Mouse (Mus musculus) left cerebral cortex, adult 2 months (tissue): ENCODE measurements at regions not wholly inside any gene's neighbourhood (a gene's known extent, or its start where the extent isn't known, plus 50 kb on each side); places are given as distances from the start of the nearest gene placed in this dataset.

Source experiments
- DNase-seq, 2 experiments: peaks; one replicate each; pipeline ENCODE4 v3.0.0; 2021 to 2022; ENCODE audit warnings: low spot score in 2 of 2, mixed read lengths in 1 of 2; ENCODE audit errors: extremely low spot score in 1 of 2
- H3K27ac ChIP-seq: fragments of 200-600 bp; 2 replicates; pipeline ENCODE4 v1.8.1; 2022
- H3K4me3 ChIP-seq: fragments of 200-600 bp; 2 replicates; pipeline ENCODE4 v1.8.1; 2022
- CTCF ChIP-seq: fragments of 200-600 bp; IDR thresholded peaks from 2 replicates; pipeline ENCODE4 v1.8.1; 2022; ENCODE audit warnings: antibody characterized with exemption, mild to moderate bottlenecking, moderate library complexity
- intact Hi-C: fragments of 180-260 bp; cut with DNase I; formaldehyde crosslinking; loops from one replicate; pipeline ENCODE4 v1.15.1; 2025

DNA sequence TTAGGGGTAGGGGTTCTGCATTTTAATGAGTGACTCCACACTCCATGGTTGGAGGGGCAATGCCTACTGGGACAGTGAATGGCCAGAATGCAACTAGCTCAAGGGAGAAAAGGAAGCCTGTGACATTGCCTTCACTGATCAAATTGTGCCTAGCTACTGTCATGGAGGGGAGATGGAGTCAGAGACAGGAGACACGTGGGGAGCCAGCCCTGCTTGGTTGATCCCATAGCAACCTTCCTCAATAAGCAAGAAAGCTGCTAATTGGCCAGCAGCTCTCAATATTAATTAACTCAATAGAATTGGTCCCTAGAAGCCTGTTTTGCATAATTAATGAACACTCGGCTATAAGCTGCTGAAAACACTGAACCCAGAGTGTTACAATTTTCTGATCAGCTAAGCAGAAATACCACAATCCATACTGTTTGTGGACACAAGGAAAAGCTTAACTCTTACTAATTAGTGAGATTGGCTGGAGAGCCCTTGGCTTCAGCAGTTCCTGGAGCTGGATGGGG lies 233.7 kb upstream of the Eif4g2 start:
- DNase-seq: no peak
- TF ChIP-seq CTCF: no peak
- no peak overlapping the region for H3K27ac ChIP-seq
- intact Hi-C loops: no loop called here
- H3K4me3 ChIP-seq: no peak overlapping the region

- intact Hi-C loops: no loop called here
- DNase-seq: no peak
- H3K4me3 ChIP-seq: no peak overlapping the region
- no peak for TF ChIP-seq CTCF
- H3K27ac ChIP-seq: no peak overlapping the region
Measured at GRCm38 (mm10) chr7:111313921-111314320, 231.1 kb upstream of the Eif4g2 start.

GRCm38 (mm10) chr7:111305196-111305595 lies 222.4 kb upstream of the Eif4g2 start:
- intact Hi-C loops: no loop called here
- no peak overlapping the region for H3K27ac ChIP-seq
- no peak for DNase-seq
- H3K4me3 ChIP-seq: no peak overlapping the region
- peak; percentile 29 for TF ChIP-seq CTCF

DNA sequence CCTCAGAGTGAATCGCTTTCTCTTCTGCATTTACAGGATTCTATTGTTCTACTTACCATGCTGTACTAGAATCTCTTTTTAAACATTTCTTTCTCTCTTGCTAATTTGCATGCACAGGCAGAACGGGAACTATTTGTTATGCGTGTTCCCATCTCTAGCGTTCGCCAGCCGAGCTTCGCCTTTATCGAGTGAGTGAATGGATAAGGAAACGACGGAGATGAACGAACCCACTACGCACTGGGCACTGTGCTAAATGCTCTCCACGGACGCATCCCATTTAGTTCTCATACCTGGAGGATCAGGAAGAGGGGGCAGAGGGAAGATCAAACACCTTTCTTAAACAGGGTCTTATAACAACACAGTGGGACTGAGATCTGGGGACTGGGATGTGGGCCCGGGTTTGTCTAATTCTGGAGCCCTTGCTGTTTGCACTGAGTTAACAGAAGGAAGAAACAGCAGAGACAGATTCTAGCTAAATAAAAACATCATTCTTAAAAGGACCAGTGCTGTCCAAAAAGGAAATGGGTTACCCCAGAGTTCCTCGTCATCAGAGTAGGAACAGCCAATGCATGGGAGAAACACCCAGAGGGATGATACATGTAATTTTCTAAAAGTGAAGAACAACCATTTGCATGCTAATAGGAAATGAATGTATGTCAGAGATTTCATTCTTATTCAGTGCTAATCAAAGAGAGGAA lies 219.1 kb upstream of the Eif4g2 start:
- H3K4me3 ChIP-seq: peak overlapping the region; percentile 0; the same call in 1 of the 2 replicates
- intact Hi-C loops: no loop called here
- DNase-seq: peak; percentile 30 to 56

DNA sequence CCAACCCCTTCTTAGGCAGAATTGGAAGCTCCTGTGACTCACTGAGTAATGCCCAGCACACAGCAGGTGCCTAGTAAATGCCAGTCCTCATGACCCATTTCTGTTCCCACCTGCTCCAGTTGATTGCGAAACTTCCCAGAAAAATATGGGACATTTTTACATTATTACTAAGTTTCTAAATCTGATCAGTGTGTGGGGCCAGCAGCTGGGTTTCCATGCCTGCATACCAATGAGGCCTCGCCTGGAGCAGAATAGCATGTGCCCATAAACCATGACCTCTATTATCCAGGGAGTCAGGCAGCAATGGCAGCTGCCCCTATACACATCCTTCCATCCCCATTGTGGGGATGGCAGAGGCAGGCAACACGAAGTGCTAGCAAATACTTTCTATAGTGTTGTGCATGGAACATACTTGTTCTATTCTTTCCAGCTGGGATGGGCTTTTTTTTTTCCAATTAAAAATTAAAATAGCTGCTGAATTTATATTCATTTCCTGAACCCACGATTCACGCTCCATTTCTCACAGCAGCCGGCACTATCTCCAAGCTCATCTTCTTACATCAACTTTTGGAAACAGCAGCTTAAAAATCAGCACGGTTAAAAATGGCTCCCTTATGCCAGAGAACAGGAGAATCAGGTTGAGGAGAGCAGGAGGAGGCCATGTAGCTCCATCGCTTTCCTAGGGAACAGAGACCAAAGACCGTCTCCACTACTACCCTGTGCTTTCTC lies 214.5 kb upstream of the Eif4g2 start:
- no peak overlapping the region for H3K4me3 ChIP-seq
- DNase-seq: peak; percentile 18 to 39
- intact Hi-C loops: loop anchor here (1.0 to 2.0 kb wide), 4 partner anchors 25 to 141 kb away; no protein-coding TSS in a partner anchor
- TF ChIP-seq CTCF: no peak
- peak overlapping the region; percentile 58 for H3K27ac ChIP-seq

More for the DNA sequence above, 219.1 kb upstream of the Eif4g2 start:
- peak overlapping the region; percentile 88 for H3K27ac ChIP-seq
- TF ChIP-seq CTCF: no peak

DNA sequence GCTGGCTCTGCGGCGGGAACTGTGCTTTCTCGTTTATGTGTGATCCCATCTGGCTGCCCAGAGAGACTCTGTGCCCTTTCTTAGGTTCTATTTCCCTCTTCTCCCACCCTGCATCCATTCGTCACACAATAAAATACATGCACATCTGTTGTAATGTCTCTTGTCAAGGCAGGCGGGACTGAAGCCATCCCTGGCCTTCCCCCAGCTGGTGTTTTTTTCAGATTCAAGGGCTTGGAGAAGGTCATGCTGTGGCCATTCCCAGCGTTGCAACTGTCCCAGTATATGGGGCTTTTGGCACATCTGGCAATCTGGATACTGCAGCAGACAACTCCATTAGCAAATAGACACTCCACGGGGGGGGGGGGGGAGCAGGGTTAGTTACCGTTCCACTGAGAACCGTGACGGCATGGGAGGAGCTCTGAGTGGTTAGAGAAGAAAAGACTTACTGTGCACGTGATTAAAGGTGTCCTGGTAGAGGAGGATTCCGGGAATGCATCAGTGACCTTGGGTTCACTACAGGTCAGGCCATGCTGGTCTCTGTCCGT lies 200.7 kb upstream of the Eif4g2 start:
- intact Hi-C loops: no loop called here
- no peak for TF ChIP-seq CTCF
- DNase-seq: no peak
- Histone ChIP-seq H3K4me3 (no peak overlapping the region), H3K27ac (no peak overlapping the region)

GRCm38 (mm10) chr7:111282314-111282713 lies 199.5 kb upstream of the Eif4g2 start:
- intact Hi-C loops: no loop called here
- H3K4me3 ChIP-seq: no peak overlapping the region
- TF ChIP-seq CTCF: no peak
- H3K27ac ChIP-seq: no peak overlapping the region
- DNase-seq: no peak

- TF ChIP-seq CTCF: no peak
- DNase-seq: no peak
- Histone ChIP-seq H3K27ac (no peak overlapping the region), H3K4me3 (no peak overlapping the region)
- intact Hi-C loops: no loop called here
Measured at GRCm38 (mm10) chr7:111277703-111278102, 194.9 kb upstream of the Eif4g2 start.

GRCm38 (mm10) chr7:111273839-111274238 lies 191.0 kb upstream of the Eif4g2 start:
- no peak for DNase-seq
- Histone ChIP-seq H3K4me3 (no peak overlapping the region), H3K27ac (no peak overlapping the region; the same call in 1 of the 2 replicates)
- no peak for TF ChIP-seq CTCF
- intact Hi-C loops: loop anchor here (2.0 kb wide), 1 partner anchor 23 kb away; no protein-coding TSS in a partner anchor

DNA sequence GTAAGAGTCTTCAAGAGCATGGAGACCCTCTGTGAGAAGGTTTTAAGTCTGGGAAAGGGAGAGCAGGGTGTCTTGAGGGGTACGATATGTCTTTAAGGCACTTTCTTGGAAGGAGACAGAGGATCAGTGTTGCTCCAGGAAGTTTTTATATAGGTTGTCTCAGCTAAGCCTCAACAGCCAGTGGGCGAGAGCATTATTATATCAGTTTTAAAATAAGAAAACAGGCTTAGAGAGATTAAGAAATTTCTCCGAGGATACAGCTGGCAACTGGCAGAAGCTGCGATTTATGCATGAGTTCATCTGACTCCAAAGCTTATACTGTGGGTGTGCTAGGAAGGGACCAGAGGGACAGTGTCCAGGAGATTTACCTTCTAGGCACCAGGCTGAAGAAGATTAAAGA lies 188.0 kb upstream of the Eif4g2 start:
- intact Hi-C loops: no loop called here
- no peak overlapping the region for H3K4me3 ChIP-seq
- H3K27ac ChIP-seq: peak overlapping the region; percentile 50
- TF ChIP-seq CTCF: no peak
- no peak for DNase-seq

- intact Hi-C loops: no loop called here
- H3K27ac ChIP-seq: no peak overlapping the region
- no peak for TF ChIP-seq CTCF
- DNase-seq: no peak
- no peak overlapping the region for H3K4me3 ChIP-seq
Measured at GRCm38 (mm10) chr7:111268197-111268596, 185.4 kb upstream of the Eif4g2 start.

- peak; percentile 42 for TF ChIP-seq CTCF
- no peak for DNase-seq
- no peak overlapping the region for H3K4me3 ChIP-seq
- no peak overlapping the region; the same call in 1 of the 2 replicates for H3K27ac ChIP-seq
- intact Hi-C loops: no loop called here
Measured at GRCm38 (mm10) chr7:111263302-111263701, 180.5 kb upstream of the Eif4g2 start.
